Mouse (Mus musculus): ENCODE measurements around the gene Gpr83.
"Not testable (repeated sequence)": the region's sequence is repeated elsewhere in the genome, so short reads cannot be mapped to it uniquely, and the experiment has no call there.

Gene Gpr83

DNA sequence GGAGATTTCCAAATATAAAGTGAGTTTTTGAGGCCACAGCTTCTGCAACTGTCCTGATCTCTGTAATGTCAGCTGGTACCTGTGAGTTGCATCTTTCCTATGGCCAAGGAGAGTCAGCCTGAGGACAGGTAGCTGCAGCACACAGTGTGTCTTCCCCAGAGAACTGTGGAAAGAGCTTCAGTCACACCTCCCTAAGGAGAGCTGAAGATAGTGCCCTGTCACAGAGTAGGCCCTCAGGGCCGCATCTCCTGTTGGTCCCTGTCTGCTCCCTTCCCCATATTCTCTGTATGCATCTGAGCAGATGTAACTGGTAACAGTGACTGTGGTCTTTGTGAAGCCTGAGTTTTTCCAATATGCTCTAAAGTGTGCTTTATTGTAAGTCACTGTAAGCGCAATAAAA lies 10.4 kb downstream of the Gpr83 start:
- DNase-seq: no peak

DNA sequence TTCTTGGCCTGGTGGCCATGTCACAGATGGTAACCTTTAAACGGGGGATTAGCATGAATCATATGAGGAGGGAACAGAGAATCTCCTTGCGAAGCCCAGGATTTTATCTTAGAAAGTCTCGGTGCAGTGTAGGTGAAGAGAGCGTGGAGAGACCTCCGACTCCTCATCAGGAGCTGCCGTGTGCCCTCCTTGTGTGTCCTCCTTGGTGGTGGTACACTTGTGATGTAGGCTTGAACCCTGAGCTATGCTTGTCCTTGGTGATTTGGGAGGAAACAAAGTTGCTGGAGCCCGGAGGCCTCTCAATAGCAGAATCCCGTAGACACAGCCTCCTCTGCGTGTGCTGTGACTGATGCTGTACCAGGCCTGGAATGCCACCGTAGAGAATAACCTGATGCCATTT lies 10.8 kb downstream of the Gpr83 start:
- DNase-seq: no peak

GRCm38 (mm10) chr9:14871536-14871935 lies 11.5 kb downstream of the Gpr83 start:
- no peak for DNase-seq

GRCm38 (mm10) chr9:14872181-14872930 lies 12.3 kb downstream of the Gpr83 start:
- peak; percentile 53 for DNase-seq

DNA sequence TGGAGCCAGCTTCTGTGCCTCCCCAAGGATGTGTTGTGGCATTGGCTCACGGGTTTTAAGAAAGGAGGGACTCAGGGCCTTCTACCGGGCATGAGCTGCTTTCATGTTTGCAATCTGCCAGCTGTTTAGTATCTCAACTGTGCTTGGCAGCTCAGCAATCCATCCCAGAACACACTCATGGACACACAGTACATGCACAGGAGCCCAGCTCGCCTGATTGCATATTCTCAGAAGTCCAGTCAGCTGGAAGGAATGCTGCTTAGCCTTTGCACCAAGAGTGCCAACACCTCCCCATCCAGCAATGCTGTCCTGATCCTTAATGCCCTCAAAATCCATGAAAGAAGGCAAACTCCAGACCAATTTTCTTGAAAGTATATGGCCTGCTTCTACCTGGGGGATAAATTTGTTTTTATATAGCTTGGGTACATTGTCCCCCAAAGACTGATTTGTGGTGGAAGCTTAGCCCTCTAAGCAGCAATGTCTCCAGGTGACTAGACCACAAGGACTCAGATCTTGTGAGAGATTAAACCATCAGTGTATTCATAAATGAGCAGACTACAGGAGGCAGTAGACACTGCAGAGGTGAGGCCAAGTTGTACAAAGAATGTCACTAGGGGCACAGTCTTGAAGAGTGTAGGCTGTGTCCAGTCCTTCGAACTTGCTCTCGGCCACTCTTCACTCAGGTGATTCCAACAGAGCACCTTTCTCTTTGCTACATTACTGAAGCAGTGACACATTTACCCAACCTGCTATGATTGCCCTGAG lies 15.9 kb downstream of the Gpr83 start:
- no peak for DNase-seq

GRCm38 (mm10) chr9:14876566-14876965 lies 16.6 kb downstream of the Gpr83 start:
- DNase-seq: not testable (repeated sequence)

DNA sequence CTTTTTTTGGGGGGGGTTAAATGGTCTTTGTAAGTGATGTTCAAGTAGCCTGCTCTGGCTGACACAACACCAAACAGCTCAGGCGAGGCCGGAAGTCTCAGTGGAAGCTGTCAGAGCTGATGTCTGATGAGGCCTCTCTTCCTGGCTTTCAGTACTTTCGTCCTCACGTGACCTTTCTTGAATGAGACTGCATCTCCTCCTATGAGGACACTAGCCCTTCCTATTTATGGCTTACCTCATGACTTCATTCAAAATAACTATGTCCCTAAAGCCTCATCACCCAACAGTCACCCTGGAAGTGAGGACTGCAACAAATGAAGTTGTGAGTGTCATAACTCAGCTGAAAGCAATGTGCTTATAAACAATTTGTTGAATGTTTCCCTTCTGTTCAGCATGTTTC lies 24.6 kb downstream of the Gpr83 start:
- no peak for DNase-seq

DNA sequence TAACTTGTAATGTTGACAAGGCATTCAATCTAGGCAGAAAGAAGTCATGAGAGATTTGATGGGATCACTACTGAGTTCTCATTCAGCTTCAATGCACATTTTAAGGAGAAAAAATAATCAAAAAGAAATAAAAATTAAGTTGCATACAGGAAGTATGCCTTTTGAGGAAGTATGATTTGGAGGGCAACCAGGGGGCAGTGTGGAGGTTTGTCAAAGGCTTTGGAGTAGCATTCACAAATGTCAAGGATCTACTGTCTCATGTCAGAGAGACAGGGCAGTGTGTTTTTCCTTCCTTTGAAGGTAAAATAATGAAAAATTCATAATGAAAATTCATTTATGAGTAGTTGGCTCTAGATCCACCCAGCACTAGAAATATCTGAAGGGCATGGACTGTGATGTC lies 25.1 kb downstream of the Gpr83 start:
- DNase-seq: no peak

DNA sequence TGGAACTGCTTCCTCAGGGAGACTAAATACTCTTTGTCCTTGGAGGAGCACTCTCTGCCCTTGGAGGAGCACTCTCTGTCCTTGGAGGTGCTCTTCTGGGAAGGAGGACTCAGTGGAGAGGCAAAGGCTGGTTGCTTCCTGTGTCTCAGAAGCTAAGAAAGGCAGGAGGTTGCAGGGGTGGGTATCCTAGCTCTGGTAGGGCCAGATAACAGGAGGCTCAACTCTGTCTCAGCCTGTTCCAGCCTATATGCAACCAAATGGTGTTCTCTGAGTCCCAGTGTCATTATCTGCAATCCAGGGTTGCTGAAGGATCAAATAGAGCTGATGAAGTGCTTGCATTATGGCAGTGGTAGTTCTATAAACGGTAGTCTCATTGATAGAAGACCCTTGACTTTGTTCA lies 25.9 kb downstream of the Gpr83 start:
- DNase-seq: no peak

DNA sequence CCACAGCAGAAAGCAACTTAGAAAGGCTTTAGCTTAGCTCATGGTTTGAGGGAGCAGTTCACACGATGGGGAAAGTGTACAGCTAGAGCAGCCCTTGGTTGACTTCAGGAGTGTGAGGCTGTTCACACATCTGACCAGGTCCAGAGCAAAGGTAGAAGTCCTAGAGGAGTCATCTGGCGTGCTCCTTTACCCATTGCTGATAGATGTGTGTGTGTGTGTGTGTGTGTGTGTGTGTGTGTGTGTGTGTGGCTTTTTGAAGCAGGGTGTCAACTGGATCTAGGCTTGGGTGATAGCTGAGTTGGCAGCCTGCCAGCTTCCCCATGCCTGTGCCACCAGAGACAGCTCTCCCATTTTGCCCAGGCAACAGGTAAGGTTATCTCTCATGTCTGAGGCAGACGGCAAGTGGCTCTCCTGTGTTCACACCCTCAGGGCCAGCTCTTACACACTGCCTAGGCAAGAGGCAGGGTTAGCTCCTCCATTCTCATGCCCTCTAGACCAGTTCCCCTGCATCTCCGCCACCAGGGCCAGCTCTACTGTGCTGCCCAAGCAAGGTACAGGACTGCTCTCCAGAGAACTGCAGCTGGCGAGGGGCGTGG lies 27.9 kb downstream of the Gpr83 start:
- DNase-seq: no peak

DNA sequence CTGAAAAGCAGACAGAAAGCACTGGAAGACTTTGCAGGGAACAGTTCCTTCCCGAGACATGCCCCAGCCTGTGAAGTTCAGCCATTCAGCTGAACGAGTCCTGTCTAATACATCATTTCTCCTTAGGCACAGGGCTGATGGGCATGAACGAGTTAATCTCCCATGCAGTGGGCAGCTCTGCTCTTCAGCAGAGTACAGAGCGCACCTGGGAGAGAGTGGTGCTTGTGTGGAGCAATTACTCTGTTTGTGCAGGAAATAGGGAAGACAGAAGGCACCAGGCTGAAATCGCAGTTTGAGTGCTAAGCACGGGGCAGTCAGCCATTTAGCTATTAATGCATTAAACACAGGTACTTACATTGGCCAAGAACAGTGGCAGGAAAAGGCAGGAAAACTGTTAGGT lies 28.7 kb downstream of the Gpr83 start:
- no peak for DNase-seq

DNA sequence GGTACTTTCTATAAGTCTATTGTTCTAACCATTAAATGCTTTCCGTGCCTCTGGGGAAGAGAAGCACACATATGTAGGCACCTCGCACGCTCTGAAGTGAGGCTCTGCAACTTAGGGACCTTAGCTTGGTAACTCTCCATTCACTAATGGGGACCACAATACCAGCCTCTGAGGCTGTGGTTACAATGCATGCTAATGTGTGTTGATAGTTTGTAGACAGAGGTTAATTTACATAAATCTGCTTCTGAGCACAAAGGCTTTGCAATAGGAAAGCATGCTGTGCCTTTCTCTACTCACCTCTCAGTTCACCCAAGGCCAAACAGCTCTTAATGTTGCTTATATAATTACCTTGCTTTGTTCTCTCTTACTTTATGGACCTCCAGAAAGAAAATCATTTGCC lies 30.7 kb downstream of the Gpr83 start:
- DNase-seq: no peak

DNA sequence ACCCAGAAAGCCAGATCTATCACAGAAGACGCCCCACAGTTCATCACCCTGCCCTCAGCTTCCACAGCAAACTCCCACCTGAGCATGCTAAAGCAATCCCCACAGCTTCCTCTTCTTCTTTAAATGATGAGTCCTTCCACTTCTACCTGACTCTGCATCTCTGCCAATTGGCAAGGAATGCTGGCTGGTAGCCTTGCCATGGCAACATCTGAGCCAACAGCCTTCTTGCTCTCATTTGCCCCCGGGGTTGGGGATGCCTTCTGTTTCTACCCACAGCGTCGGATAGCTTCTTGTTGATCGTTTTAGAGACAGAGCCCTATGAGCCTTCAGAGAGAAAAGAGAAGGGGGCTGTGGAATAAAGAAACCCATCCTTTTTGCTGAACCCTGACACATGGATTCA lies 31.9 kb downstream of the Gpr83 start:
- no peak for DNase-seq

DNA sequence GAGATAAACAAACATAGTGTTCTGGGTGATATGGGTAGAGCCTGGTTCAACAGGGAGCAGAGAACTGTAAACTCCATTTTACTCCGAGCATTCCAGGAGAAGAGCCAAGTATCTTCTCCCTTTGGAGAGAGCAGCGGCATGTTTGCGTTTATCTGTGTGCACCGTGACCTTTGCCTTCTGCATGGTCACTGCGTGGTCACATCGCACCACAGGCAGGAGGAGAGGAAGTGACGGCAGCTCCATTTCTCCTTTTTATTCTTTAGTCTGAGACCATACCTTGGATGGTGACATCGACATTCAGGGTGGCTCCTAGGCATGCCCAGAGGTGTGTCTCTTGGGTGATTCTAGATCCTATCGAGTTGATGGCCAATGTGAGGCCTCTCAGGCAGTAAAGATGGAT lies 33.4 kb downstream of the Gpr83 start:
- no peak for DNase-seq

DNA sequence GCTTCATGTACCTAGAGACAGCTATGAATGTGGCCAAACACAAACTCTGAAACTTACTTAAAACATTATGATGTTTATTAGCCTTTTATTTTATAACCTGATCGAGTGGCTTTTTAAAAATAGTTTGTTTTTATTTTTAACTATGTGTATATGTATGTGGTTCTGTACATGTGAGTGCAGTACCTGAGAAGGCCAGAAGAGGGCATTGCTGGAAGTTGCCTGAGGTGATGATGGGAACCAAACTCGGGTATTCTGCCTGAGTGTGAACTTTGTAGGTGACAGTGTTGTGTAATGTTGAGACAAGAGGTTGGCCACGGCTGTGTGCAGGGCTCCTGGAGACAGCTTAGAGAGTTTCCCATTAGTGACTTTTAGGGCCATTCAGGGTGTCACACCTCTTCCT lies 34.6 kb downstream of the Gpr83 start:
- no peak for DNase-seq

- no peak for DNase-seq
Observed at GRCm38 (mm10) chr9:14895237-14895835, 35.3 kb downstream of the Gpr83 start.

GRCm38 (mm10) chr9:14897102-14897501 lies 37.1 kb downstream of the Gpr83 start:
- DNase-seq: no peak

- DNase-seq: no peak
Observed at GRCm38 (mm10) chr9:14901757-14902156, 41.7 kb downstream of the Gpr83 start.

GRCm38 (mm10) chr9:14902416-14902815 lies 42.4 kb downstream of the Gpr83 start:
- no peak for DNase-seq

GRCm38 (mm10) chr9:14903006-14903405 lies 43.0 kb downstream of the Gpr83 start:
- no peak for DNase-seq

DNA sequence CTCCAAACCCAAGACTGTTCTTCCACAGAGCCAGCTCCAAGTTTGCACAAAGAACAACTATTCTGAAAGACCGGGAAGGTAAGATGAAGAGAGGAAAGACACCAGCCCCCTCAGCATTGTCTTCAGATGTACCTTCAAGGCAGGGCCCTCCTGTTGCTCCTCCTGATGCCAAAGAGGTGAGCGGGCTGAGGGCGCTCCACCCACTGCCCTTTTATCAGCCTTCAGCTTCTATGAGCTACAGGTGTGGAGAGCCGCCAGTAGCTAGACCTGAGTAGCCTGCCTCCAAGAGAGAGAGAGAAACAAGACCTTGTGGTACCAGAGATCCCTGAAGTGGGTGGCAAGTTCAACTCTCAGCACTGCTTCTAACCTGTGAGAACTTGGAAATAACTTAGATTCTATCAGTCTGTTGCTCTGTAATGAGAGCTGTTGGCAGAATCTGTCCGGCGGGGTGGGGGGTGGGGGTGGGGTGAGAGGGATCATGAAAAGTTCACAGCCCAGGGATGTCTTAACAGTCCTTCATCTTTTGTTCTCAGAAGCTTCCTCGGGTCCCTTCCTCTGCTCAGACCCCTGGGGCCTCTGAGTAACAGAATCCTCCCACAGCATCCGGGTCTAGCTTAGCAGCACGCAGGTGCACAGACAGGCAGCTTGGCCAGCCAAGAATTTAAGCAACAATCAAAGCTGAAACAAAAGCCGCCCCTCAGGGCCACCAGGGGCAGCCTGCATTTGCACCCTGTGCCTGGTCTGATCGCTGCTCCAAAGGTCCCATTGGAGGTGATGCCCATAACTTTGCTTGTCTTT lies 43.8 kb downstream of the Gpr83 start, which contains the start of gene Izumo1r:
Gene Izumo1r (minus strand): TSS at position 369 of the 798 bp plus-strand sequence.
- DNase-seq: peak; percentile 40

- DNase-seq: peak; percentile 39
Observed at GRCm38 (mm10) chr9:14904741-14905475, 44.9 kb downstream of the Gpr83 start.
